ENCODE assay signal across 8 mouse cellular contexts in genomic region chr14:33913727-33914126, GRCm38 (mm10). TPM values are rescaled to one million over a fixed set of nuclear protein-coding genes. Genes with fewer than 3 reads are reported as not detected.
DNase-seq lines count a peak whose midpoint lies in the region; ATAC-seq lines count a peak whose summit lies in the region.
"Had no signal": no experiment of that assay in that cellular context is flagged by ENCODE, and none has a peak within 500 bp of the region (broad histone marks: within the 10 kb centered on the region; RNA-seq: fewer than 3 reads in every experiment).

No protein-coding gene starts in this region.

- DNase-seq in midbrain, embryonic 11.5 days (ENCODE audit: low spot score, missing footprints): peak; percentile 89
- no peak for DNase-seq in midbrain, embryonic 10.5 days (ENCODE audit: low spot score)
- peak; percentile 68 for DNase-seq in adrenal gland, adult 2 months
- peak; percentile 48 to 66 for DNase-seq in frontal cortex, postnatal 36 days (ENCODE audit: low spot score in 2 of 2)
- peak; percentile 74 for DNase-seq in lung, postnatal 36 days
- DNase-seq in c-Kit-positive CD71-positive TER-119-positive erythroid progenitor cells, embryonic 14.5 days (ENCODE audit: low spot score): no peak

- no peak overlapping the region for H3K4me2 ChIP-seq in midbrain, embryonic 11.5 days
- no peak overlapping the region for H3K4me2 ChIP-seq in kidney, embryonic 15.5 days

- no peak overlapping the region for H3K27ac ChIP-seq in midbrain, embryonic 11.5 days (ENCODE audit: low read depth, low read length)
- no peak overlapping the region for H3K27ac ChIP-seq in midbrain, embryonic 10.5 days (replicated peaks)
- no peak overlapping the region for H3K27ac ChIP-seq in kidney, embryonic 15.5 days

- no peaks in the 10 kb centered on the region for H3K9me3 ChIP-seq in midbrain, embryonic 11.5 days (ENCODE audit: control insufficient read depth, low read length)
- H3K9me3 ChIP-seq in midbrain, embryonic 10.5 days (replicated peaks): no peaks in the 10 kb centered on the region
- no peaks in the 10 kb centered on the region for H3K9me3 ChIP-seq in kidney, embryonic 15.5 days (replicated peaks)

- peaks cover 3% of the 10 kb centered on the region; the same call in 1 of the 2 replicates for H3K27me3 ChIP-seq in midbrain, embryonic 11.5 days (ENCODE audit: control insufficient read depth, insufficient read depth, low read length)
- peaks cover 11% of the 10 kb centered on the region for H3K27me3 ChIP-seq in midbrain, embryonic 10.5 days (ENCODE audit: low read depth, poor library complexity, severe bottlenecking)
- peaks cover 28% of the 10 kb centered on the region for H3K27me3 ChIP-seq in kidney, embryonic 15.5 days

- no peak overlapping the region for H3K9ac ChIP-seq in midbrain, embryonic 11.5 days (ENCODE audit: low read length)
- no peak overlapping the region for H3K9ac ChIP-seq in kidney, embryonic 15.5 days

- no peaks in the 10 kb centered on the region for H3K4me1 ChIP-seq in midbrain, embryonic 11.5 days (ENCODE audit: control insufficient read depth, insufficient read depth, low read length)
- peaks cover 4% of the 10 kb centered on the region for H3K4me1 ChIP-seq in midbrain, embryonic 10.5 days
- no peaks in the 10 kb centered on the region; the same call in 1 of the 2 replicates for H3K4me1 ChIP-seq in kidney, embryonic 15.5 days

- H3K36me3 ChIP-seq in midbrain, embryonic 11.5 days (ENCODE audit: control insufficient read depth, insufficient read depth, low read length): no peaks in the 10 kb centered on the region
- no peaks in the 10 kb centered on the region for H3K36me3 ChIP-seq in midbrain, embryonic 10.5 days
- H3K36me3 ChIP-seq in kidney, embryonic 15.5 days: no peaks in the 10 kb centered on the region

- no peak for ATAC-seq in midbrain, embryonic 11.5 days (ENCODE audit: low FRiP score)
- peak; percentile 46; the same call in 1 of the 2 replicates for ATAC-seq in kidney, embryonic 15.5 days (replicated peaks; ENCODE audit: low FRiP score)

- WGBS in midbrain, embryonic 11.5 days: 27% methylated on average over 3 of the region's 3 CpGs
- 25% methylated on average over 3 of the region's 3 CpGs for WGBS in midbrain, embryonic 10.5 days
- WGBS in kidney, embryonic 15.5 days: 22% methylated on average over 3 of the region's 3 CpGs

- H3K4me3 ChIP-seq in midbrain, embryonic 11.5 days (ENCODE audit: low read depth, low read length): no peak overlapping the region
- H3K4me3 ChIP-seq in midbrain, embryonic 10.5 days: no peak overlapping the region
- H3K4me3 ChIP-seq in kidney, embryonic 15.5 days (replicated peaks): no peak overlapping the region

RNA-seq across cellular contexts. Expression of gene Gdf10, which starts 9.7 kb away (rescaled TPM):
- 1.7 and 1.9 TPM in 2 replicates for polyA plus RNA-seq in midbrain, embryonic 11.5 days (2014; fragmentation: Nextera tagmentation; extraction: Ambion mirVana)
- 1.5 and 1.8 TPM in 2 replicates for polyA plus RNA-seq in midbrain, embryonic 10.5 days (2016; fragmentation: Nextera tagmentation; extraction: Ambion mirVana)
- 10 to 100 TPM; 11.2 to 24.6 TPM for total RNA-seq in adrenal gland, adult 2 months (2021)
- 50.5 and 52.1 TPM in 2 replicates for polyA plus RNA-seq in adrenal gland, adult 2 months (2012; rRNA removed)
- polyA plus RNA-seq in kidney, embryonic 15.5 days (2015; fragmentation: Nextera tagmentation; extraction: Ambion mirVana): 2.9 and 5.9 TPM in 2 replicates

RNA-seq across cellular contexts. Expression of gene Gdf2, which starts 27.1 kb away (rescaled TPM):
- not detected in 2 replicates for polyA plus RNA-seq in midbrain, embryonic 11.5 days (2014; fragmentation: Nextera tagmentation; extraction: Ambion mirVana)
- not detected in 2 replicates for polyA plus RNA-seq in midbrain, embryonic 10.5 days (2016; fragmentation: Nextera tagmentation; extraction: Ambion mirVana)
- not detected for total RNA-seq in adrenal gland, adult 2 months (2021)
- 0.03 TPM in 1 of 2 replicates, not detected in the other for polyA plus RNA-seq in adrenal gland, adult 2 months (2012; rRNA removed)
- polyA plus RNA-seq in kidney, embryonic 15.5 days (2015; fragmentation: Nextera tagmentation; extraction: Ambion mirVana): 0.18 TPM in 1 of 2 replicates, not detected in the other
- total RNA-seq: layer of hippocampus, adult 18-20 months had no signal

RNA-seq across cellular contexts. Expression of gene Rbp3, which starts 40.1 kb away (rescaled TPM):
- not detected in 2 replicates for polyA plus RNA-seq in midbrain, embryonic 11.5 days (2014; fragmentation: Nextera tagmentation; extraction: Ambion mirVana)
- 0.07 TPM in 2 replicates for polyA plus RNA-seq in midbrain, embryonic 10.5 days (2016; fragmentation: Nextera tagmentation; extraction: Ambion mirVana)
- total RNA-seq in adrenal gland, adult 2 months (2021): not detected
- polyA plus RNA-seq in adrenal gland, adult 2 months (2012; rRNA removed): not detected in 2 replicates
- polyA plus RNA-seq in kidney, embryonic 15.5 days (2015; fragmentation: Nextera tagmentation; extraction: Ambion mirVana): not detected in 2 replicates

Comparison
In these comparisons a context has a peak if more than half of its experiments do, and no peak if none do; other contexts are left out.
1. DNase-seq: peak in midbrain, embryonic 11.5 days (single experiment), adrenal gland, adult 2 months (single experiment), frontal cortex, postnatal 36 days (2 of 2) and lung, postnatal 36 days (single experiment); none in midbrain, embryonic 10.5 days (single experiment) and c-Kit-positive CD71-positive TER-119-positive erythroid progenitor cells, embryonic 14.5 days (single experiment).